Mouse (Mus musculus): ENCODE results near the gene Gpr18. TPM values are rescaled to one million over a fixed set of nuclear protein-coding genes. Genes with fewer than 3 reads are reported as not detected.

The Gpr18 gene
- polyA plus RNA-seq, 1 experiment: 91.9 TPM

DNA sequence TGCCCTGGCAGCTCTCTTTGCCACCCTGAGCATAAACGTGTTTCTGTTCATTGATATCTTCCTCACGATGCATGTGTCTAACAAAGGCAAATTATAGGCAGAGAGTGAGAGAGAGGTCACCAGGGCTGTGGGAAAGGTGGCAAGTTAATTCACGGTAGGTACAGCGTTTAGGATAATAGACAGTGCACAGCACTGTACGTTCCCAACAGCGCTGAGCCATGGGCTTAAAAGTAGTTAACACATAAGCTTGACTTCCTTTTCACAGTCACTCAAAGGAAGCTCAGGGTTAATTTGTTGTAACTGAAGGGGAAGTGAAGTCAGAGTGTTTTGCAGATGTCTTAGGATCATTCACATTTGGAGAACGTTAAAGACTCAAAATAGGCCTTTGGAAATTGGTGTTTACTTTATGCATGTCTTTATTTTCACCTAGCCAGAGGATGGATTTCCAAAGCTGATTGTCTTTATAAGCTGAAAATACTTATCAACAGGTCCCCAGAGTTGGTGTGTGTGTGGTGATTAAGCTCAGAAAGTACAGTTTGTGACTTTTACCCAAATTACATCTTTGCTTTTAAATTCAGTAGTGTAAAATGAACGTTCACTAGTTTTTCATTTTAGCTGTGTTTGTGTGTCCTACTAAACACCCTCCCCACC is 9.1 kb downstream of the Gpr18 start:
- TF ChIP-seq POLR2A (IDR thresholded peaks at IDR 0.05; ENCODE audit: low read depth, low read length): no peak
- no peak for TF ChIP-seq CTCF (IDR thresholded peaks at IDR 0.05; ENCODE audit: extremely low read depth, insufficient read depth, insufficient read length, insufficient replicate concordance)
- Histone ChIP-seq H3K4me3 (ENCODE audit: extremely low read depth, insufficient read depth, insufficient read length) (no peak overlapping the region), H3K36me3 (ENCODE audit: control insufficient read depth, insufficient read depth, low read length) (peaks cover 19% of the 10 kb centered on the region), H3K27ac (ENCODE audit: insufficient read depth, low read length) (peak overlapping the region; percentile 91), H3K27me3 (ENCODE audit: control insufficient read depth, insufficient read depth, low read length) (no peaks in the 10 kb centered on the region), H3K4me1 (ENCODE audit: control insufficient read depth, insufficient read depth, insufficient read length) (peaks cover 47% of the 10 kb centered on the region)
- WGBS: 8% methylated on average over 8 of the region's 8 CpGs
- no peak for DNase-seq (ENCODE audit: low read depth in 1 of 2, low spot score in 2 of 2)

DNA sequence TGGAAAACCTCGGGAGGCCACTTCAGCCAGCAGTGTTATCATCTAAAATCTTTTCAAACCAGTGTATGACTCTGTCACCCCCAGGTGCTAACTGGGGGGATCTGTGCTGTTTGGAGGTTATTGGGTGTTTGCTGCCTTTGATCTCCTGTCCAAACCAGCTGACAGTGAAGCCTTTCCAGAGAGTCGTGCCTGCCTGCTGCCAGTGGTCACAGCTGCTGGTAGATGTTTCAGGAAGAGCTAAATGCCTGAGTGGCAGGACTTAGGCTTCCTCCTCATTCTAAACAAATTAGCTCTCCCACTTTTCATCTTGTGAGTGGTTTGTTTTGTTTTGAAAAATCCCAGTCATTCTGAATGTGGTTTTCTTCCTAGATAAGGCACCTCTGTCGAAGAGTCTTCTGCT is 10.8 kb downstream of the Gpr18 start:
- H3K27ac ChIP-seq (ENCODE audit: insufficient read depth, low read length): peak overlapping the region; percentile 9

DNA sequence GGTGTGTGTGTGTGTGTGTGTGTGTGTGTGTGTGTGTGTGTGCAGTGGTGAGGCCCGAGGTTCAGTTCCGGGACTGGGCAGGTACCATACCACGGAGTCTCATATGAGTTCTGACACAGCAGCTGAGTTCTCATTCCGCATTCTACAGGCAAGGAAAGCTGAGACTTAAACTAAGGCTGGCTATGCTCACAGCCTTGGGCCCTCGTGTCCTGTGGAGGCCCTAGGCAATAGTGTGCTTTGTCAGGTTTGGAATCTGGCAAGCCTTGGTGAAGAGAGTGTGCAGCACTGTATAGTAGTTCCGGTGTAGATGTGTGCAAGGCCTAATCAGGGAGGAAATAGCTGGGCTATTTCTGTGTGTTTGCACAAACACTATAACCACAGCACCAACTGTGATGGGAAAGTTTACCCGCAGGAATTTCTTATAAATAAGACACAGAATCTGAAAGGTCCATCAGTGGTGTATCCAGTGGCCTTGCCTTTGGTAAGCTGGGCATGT is 12.2 kb downstream of the Gpr18 start:
- no peak overlapping the region for H3K4me3 ChIP-seq (ENCODE audit: extremely low read depth, insufficient read depth, insufficient read length)
- no peak for DNase-seq (ENCODE audit: low read depth in 1 of 2, low spot score in 2 of 2)
- peaks cover 45% of the 10 kb centered on the region for H3K4me1 ChIP-seq (ENCODE audit: control insufficient read depth, insufficient read depth, insufficient read length)
- WGBS: 29% methylated on average over 7 of the region's 7 CpGs
- H3K27ac ChIP-seq (ENCODE audit: insufficient read depth, low read length): peak overlapping the region; percentile 80
- no peaks in the 10 kb centered on the region for H3K27me3 ChIP-seq (ENCODE audit: control insufficient read depth, insufficient read depth, low read length)
- peaks cover 4% of the 10 kb centered on the region; the same call in 1 of the 2 replicates for H3K36me3 ChIP-seq (ENCODE audit: control insufficient read depth, insufficient read depth, low read length)
- TF ChIP-seq CTCF (IDR thresholded peaks at IDR 0.05; ENCODE audit: extremely low read depth, insufficient read depth, insufficient read length, insufficient replicate concordance) (no peak), POLR2A (IDR thresholded peaks at IDR 0.05; ENCODE audit: low read depth, low read length) (no peak)

More for the DNA sequence above, 10.8 kb downstream of the Gpr18 start:
- DNase-seq (ENCODE audit: low read depth in 1 of 2, low spot score in 2 of 2): no peak
- 4% methylated on average over 3 of the region's 3 CpGs for WGBS
- no peak for TF ChIP-seq CTCF (IDR thresholded peaks at IDR 0.05; ENCODE audit: extremely low read depth, insufficient read depth, insufficient read length, insufficient replicate concordance)
- no peak for TF ChIP-seq POLR2A (IDR thresholded peaks at IDR 0.05; ENCODE audit: low read depth, low read length)
- Histone ChIP-seq H3K27me3 (ENCODE audit: control insufficient read depth, insufficient read depth, low read length) (no peaks in the 10 kb centered on the region), H3K36me3 (ENCODE audit: control insufficient read depth, insufficient read depth, low read length) (peaks cover 9% of the 10 kb centered on the region), H3K4me3 (ENCODE audit: extremely low read depth, insufficient read depth, insufficient read length) (no peak overlapping the region), H3K4me1 (ENCODE audit: control insufficient read depth, insufficient read depth, insufficient read length) (peaks cover 43% of the 10 kb centered on the region)

- WGBS: 74% methylated on average over 6 of the region's 6 CpGs
- DNase-seq (ENCODE audit: low read depth in 1 of 2, low spot score in 2 of 2): no peak
- TF ChIP-seq CTCF (IDR thresholded peaks at IDR 0.05; ENCODE audit: extremely low read depth, insufficient read depth, insufficient read length, insufficient replicate concordance): no peak
- TF ChIP-seq POLR2A (IDR thresholded peaks at IDR 0.05; ENCODE audit: low read depth, low read length): no peak
- no peaks in the 10 kb centered on the region for H3K27me3 ChIP-seq (ENCODE audit: control insufficient read depth, insufficient read depth, low read length)
- H3K36me3 ChIP-seq (ENCODE audit: control insufficient read depth, insufficient read depth, low read length): peaks cover 2% of the 10 kb centered on the region; the same call in 1 of the 2 replicates
- H3K27ac ChIP-seq (ENCODE audit: insufficient read depth, low read length): no peak overlapping the region
- H3K4me3 ChIP-seq (ENCODE audit: extremely low read depth, insufficient read depth, insufficient read length): no peak overlapping the region
- peaks cover 42% of the 10 kb centered on the region for H3K4me1 ChIP-seq (ENCODE audit: control insufficient read depth, insufficient read depth, insufficient read length)
These were observed 14.1 kb downstream of the Gpr18 start for GRCm38 (mm10) chr14:121901511-121901910.

GRCm38 (mm10) chr14:121899071-121899470 is 16.5 kb downstream of the Gpr18 start:
- DNase-seq (ENCODE audit: low read depth in 1 of 2, low spot score in 2 of 2): no peak
- no peaks in the 10 kb centered on the region for H3K36me3 ChIP-seq (ENCODE audit: control insufficient read depth, insufficient read depth, low read length)
- H3K4me3 ChIP-seq (ENCODE audit: extremely low read depth, insufficient read depth, insufficient read length): no peak overlapping the region
- H3K27ac ChIP-seq (ENCODE audit: insufficient read depth, low read length): no peak overlapping the region
- peaks cover 27% of the 10 kb centered on the region; the same call in 1 of the 2 replicates for H3K4me1 ChIP-seq (ENCODE audit: control insufficient read depth, insufficient read depth, insufficient read length)
- WGBS: 44% methylated on average over 3 of the region's 3 CpGs
- H3K27me3 ChIP-seq (ENCODE audit: control insufficient read depth, insufficient read depth, low read length): no peaks in the 10 kb centered on the region
- no peak for TF ChIP-seq CTCF (IDR thresholded peaks at IDR 0.05; ENCODE audit: extremely low read depth, insufficient read depth, insufficient read length, insufficient replicate concordance)

GRCm38 (mm10) chr14:121898509-121898908 is 17.1 kb downstream of the Gpr18 start:
- Histone ChIP-seq H3K4me1 (ENCODE audit: control insufficient read depth, insufficient read depth, insufficient read length) (peaks cover 26% of the 10 kb centered on the region; the same call in 1 of the 2 replicates), H3K27me3 (ENCODE audit: control insufficient read depth, insufficient read depth, low read length) (no peaks in the 10 kb centered on the region), H3K4me3 (ENCODE audit: extremely low read depth, insufficient read depth, insufficient read length) (no peak overlapping the region), H3K27ac (ENCODE audit: insufficient read depth, low read length) (peak overlapping the region; percentile 27; the same call in 1 of the 2 replicates), H3K36me3 (ENCODE audit: control insufficient read depth, insufficient read depth, low read length) (no peaks in the 10 kb centered on the region)
- DNase-seq (ENCODE audit: low read depth in 1 of 2, low spot score in 2 of 2): no peak
- WGBS: 29% methylated on average over 11 of the region's 11 CpGs
- TF ChIP-seq CTCF (IDR thresholded peaks at IDR 0.05; ENCODE audit: extremely low read depth, insufficient read depth, insufficient read length, insufficient replicate concordance): no peak
- TF ChIP-seq POLR2A (IDR thresholded peaks at IDR 0.05; ENCODE audit: low read depth, low read length): no peak

DNA sequence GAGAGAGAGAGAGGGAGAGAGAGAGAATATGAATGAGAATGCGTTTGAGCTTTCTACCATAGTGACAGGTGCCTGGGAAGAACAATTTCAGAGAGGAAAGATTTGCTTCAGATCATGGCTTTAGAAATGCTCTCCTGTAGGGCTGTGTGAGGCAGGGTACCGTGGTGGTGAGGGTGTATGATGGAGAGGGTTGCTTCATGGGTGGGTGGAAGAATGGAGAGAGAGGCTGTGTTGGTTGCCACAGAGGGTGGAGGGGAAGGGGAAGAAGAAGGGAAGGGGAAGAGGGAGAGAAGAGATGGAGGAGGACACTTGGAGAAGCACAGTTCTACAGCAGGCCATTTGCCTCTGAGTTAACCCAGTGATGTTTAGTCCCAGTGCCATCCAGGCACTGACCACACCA is 17.8 kb downstream of the Gpr18 start:
- no peak for DNase-seq (ENCODE audit: low read depth in 1 of 2, low spot score in 2 of 2)
- 74% methylated on average over 2 of the region's 2 CpGs for whole genome bisulfite sequencing
- Histone ChIP-seq H3K27me3 (ENCODE audit: control insufficient read depth, insufficient read depth, low read length) (no peaks in the 10 kb centered on the region), H3K36me3 (ENCODE audit: control insufficient read depth, insufficient read depth, low read length) (no peaks in the 10 kb centered on the region), H3K27ac (ENCODE audit: insufficient read depth, low read length) (peak overlapping the region; percentile 10; the same call in 1 of the 2 replicates), H3K4me3 (ENCODE audit: extremely low read depth, insufficient read depth, insufficient read length) (no peak overlapping the region), H3K4me1 (ENCODE audit: control insufficient read depth, insufficient read depth, insufficient read length) (peaks cover 19% of the 10 kb centered on the region; the same call in 1 of the 2 replicates)
- TF ChIP-seq POLR2A (IDR thresholded peaks at IDR 0.05; ENCODE audit: low read depth, low read length): no peak
- TF ChIP-seq CTCF (IDR thresholded peaks at IDR 0.05; ENCODE audit: extremely low read depth, insufficient read depth, insufficient read length, insufficient replicate concordance): no peak
